Mouse (Mus musculus) ovary, postnatal 10 days (tissue): ENCODE results near the gene Sycp2.
"Not testable (repeated sequence)": the region's sequence is repeated elsewhere in the genome, so short reads cannot be mapped to it uniquely, and the experiment has no call there.

Experiments
- DNase-seq: peaks from one replicate; pipeline ENCODE4 v3.0.0; 2022; ENCODE audit warnings: low spot score

Sycp2 gene

DNA sequence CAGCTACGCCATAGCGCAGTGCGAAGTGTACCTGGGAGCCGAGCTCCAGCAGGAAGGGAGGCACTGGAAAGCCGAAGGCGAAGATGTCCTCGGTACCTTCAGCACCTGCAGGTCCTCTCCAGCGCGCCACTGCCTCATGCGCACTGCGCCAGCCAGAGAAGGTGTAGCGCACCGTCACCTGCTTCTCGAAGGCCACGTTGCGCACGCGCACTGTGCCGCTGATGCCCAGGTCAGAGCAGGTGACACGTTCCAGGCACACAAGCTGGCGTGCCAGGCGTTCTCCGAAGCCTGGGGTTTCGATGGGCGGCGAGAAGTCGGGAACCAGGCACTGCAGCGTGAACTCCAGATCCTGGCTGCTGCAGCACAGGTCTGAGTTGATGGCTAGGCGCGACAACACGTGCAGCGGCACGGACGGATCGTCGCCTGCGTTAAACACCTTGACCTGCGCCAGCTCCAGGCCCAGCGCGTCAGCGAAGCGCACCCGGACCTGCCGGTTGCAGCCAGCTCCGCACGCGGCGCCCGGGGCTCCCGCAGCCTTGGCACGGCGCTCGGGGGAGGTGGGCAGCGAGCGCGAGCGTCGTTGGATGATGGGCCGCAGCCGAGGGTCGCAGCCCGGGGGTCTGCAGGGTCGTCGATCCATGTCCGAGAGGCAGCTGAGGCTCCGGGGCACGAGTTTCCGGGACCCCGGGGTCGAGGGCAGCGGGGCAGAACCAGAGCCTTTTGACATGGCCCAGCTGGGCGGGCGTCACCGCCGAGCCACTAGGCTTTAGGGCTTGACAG is 6.2 kb upstream of the Sycp2 start:
- no peak for DNase-seq

DNA sequence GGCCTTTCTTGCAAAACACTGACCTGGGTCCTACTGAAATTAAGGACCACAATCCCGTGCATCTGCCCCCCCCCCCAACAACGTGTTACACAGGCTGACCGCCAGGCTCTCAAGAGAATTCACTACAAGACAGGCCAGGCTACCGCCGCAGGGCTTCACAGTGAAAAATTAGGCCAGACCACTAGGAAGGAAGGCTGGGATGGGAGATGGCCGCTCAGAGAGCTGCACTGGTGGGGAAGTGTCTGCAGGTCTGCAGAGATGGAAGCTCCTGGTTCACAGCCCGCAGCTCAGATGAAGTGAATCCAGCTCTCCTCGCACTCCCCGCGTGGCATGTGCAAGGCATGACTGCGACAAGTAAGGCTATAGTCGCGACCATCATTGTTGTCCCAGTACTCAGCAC is 5.6 kb upstream of the Sycp2 start:
- DNase-seq: no peak

DNA sequence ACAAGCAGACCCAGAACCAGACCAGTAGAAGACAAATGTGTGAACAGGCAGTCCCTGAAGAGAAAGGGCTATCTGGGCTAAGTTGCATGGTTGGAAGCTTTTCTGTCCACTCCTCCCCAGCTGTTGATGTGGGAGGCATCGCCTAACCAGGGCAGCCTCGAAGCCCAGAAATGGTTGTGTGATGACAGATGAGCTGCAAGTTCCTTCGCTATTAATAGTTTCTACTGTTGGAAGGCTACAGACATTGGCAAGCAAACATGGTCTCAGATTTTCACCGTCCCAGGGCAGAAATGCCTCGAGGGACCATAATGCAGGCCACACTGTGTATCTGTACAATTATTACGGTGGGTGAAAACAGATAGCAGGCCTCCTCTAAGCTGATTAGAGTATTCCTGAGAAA is 5.1 kb upstream of the Sycp2 start:
- no peak for DNase-seq

DNA sequence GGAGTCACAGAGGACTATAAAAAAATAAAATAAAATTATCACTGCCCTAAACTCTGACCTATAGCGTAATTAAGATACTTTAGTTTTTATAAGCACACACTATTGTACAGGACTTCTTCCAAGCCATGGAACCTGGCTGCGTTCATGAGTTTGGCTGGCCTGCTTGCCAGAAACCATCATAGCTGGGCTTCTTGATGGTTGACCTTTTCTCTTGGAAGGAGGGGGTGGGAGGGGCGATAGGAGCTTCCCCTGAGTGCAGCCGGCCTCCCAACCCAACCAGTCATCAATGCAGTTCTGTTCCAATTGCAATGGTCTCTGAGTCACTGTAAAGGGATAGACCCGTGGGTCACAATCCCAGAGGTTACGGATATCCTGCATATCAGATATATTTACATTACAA is 2.8 kb upstream of the Sycp2 start:
- DNase-seq: no peak

DNA sequence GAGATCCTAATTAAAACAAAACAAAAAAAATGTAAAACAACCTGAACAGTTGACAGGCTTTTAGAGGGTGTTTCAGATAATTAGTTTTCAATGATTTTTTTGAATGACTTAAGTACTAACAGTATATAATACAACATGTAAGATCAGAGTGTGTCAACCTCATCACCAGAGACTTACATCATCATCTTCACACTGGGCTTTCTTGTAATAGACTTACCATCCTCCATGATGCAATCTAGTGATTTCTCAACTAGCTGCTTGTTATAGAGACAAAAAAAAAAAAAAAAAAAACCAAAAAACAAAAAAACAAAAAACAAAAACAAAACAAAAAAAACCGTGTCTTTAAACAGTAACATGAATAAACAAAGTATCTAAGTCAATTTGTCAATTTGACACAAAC is 1.5 kb upstream of the Sycp2 start:
- no peak for DNase-seq

DNA sequence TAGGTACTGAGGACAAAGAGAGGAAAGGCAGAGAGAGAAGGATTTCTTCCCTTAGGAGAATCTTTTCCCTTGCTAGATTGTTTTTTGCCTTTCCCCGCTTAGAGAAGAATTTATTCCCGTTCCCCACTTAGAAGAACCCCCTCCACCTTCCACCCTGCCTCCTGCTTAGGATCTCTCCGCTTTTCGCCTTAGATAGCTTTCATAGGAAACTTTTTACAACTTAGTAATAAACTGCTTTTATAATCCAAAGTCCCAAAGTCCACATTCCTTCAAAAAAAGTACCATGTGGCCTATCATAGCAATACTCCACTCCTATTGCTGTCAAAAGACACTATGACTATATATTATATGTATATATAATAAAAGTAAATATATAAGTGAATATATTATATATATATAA is 64.9 kb downstream of the Sycp2 start:
- DNase-seq: no peak

DNA sequence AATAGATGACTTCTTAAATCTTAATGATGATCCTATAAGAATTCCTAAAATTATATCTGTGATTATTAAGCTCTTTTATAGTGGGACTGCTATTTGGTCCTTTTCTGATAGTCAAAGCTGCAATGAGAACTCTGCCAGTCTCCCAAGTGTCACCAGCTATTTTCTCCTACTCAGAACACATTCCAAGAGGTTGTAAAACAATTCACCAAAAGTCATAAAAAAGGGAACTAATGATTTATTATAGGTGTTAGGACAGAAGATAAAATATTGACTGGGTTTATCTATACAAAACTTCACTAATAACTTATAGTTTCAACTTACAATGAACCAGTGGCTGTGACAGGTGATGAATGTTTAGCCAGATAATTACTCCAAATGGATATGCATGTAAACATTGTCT is 65.4 kb downstream of the Sycp2 start:
- DNase-seq: not testable (repeated sequence)

DNA sequence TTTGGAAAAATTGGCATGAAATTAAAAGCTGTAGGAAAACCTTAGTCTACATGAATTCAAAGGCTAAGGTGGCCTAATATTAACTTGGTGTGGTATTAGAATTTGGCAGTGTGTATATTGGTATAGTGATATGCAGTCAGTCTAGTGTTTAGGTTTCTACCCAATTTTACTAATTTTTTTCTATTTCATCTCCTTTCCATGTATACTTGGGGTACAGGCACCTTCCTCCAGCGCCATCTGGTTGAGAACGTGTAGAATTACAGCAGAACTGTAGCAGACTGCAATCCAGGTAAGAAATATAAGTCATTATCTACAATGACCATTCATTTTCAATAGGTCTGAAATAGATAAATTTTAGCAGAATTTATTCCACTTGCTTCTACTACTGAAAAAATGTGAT is 68.4 kb downstream of the Sycp2 start:
- no peak for DNase-seq

DNA sequence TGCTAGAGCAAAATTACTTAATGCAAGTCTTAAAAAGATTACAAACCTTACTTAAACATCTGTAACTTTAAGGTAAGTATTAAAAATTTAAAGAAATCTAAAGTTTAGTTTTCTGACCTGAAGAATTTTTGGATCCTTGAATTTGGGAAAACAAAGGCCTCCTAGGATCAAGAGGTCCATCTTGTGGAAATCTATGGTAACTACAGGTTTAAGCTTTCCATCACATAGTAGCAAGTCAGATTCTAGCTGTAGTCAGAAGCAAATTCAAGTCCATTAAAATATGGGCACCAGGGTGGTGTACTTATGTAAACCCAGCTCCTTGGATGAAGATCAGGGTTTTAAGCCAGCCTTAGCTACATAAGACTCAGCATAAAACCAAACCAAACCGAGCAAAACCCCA is 69.6 kb downstream of the Sycp2 start:
- no peak for DNase-seq

DNA sequence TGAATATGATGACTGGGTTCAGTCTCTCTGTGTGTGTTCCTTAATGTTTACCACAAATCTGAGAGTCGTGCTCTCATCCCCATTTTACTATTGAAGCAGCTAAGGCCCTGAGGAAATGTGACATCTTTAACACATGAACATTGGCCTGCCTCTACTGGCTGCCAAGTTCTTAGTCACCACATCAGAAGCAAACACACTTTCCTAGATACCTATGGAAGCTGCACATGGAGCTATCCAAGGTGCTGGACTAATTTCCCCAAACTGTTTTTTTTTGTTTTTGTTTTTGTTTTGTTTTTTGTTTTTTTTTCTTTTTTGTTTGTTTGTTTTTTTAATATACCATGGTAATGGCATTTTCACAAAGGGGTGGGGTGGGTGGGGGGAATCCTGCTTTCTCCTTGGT is 77.5 kb downstream of the Sycp2 start:
- no peak for DNase-seq

DNA sequence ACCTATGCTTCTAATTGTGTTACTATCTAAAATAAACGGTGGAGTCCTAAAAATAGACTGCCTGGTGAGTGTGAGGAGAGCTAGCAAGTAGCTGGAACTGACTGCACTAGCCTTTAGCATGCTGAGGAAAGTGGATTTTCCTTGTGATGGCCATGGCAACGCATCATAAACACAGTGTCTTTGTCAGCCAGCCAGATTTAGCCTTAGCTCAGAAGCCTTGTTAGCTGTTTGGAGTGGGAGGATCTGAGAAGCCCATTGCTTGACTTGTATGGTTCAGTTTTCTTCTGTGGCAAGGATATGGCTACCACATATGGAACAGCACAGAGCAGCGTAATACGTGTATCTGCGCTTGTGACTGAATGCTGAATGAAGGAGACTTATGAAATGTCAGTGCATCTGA is 77.9 kb downstream of the Sycp2 start:
- no peak for DNase-seq

DNA sequence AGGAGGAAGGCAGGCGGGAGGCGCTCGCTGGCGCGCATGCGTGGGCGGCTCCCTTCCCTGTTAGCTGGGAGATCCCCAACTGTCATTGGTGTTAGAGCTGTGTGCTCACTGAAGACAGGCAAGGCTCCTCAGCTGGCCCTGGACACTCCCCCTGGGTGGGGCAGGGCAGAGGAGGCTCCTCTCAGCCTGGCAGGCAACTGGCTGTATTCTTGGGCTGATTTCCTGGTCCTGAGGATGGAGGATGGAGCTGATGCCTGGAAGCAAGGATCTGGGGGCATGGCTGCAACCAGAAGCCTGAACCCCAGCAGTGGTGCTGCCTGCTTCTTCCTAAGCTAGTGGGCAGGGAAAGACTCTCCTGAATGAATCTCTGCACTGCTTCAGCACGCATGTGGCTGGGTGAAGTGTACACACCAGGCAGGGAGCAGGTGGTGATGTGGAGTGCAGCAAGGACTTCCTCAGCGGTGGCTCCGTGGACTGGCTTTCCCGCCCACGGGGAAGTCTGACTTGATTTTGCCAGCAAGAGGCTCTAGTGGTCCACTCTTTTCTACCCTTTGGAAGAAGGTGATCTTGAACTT is 79.9 kb downstream of the Sycp2 start:
- DNase-seq: no peak

DNA sequence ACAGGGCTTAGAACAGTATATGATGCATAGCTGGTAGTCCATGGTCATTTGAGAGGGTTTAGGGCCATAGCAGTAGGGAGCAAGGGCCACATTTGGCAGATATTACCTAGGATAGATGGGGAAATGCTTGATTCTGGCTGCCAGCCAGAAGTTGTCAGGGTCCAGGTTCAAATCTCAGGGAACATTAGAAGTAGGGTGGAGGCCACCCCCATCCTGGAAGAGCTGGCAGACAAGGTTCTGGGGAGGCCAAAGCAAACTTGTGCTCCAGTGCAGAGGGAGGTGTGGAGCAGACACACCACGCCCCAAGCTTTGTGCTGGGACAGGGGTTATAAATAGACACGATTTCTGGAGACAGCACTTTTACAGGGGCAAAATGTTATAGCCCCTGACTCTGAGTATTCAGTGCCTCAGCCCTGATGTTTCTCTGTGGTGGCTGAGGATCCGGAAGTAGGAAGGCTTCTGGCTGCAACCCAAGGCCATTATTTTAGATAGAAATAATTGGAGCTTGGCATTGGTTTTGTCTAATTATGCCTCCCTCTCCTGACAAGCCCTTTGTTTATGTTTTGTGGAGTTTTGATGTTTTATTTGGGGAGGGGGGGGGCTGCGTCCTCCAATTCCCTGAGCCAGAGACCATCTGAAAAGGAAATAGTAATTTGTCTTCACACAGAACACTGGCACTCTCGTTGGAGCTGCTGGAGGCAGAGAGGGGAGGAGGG is 80.6 kb downstream of the Sycp2 start:
- DNase-seq: no peak

DNA sequence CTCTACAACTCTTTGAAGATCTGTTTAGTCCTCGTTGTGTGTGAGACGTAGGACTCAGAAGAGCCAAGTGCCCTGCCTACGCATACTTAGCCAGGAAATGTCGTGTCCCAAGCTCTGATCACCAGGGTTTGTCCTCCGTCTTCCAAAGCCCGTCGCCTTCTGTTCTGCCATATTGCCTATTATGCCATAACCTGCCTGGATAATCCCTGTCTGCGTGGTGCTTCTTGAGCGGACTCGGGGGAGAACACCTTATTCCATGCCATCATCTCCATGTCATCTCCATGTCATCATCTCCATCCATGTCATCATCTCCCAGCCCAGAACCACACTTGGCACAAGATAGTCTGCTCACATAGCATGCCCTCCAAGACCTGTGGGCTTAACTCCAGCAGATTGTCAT is 81.4 kb downstream of the Sycp2 start:
- no peak for DNase-seq

DNA sequence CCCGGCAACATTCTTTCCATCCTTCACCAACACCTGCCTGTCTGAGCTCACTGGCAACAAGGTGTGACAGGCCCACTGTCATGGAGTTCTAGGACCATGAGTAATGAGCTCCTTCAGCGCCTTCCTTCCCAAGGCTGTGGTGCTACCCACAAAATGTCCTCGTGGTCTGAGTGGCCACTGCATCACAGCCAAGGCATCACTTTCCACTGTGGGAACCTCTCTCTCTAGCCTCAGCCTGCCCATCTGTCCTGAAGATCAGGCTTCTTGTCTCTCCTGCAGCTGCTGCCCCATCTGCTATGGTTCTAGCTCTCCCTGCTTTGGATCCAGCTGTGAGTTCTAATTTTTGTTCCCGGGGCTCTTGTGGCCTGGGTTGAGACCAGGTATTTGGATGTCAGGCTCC is 82.7 kb downstream of the Sycp2 start:
- DNase-seq: no peak

DNA sequence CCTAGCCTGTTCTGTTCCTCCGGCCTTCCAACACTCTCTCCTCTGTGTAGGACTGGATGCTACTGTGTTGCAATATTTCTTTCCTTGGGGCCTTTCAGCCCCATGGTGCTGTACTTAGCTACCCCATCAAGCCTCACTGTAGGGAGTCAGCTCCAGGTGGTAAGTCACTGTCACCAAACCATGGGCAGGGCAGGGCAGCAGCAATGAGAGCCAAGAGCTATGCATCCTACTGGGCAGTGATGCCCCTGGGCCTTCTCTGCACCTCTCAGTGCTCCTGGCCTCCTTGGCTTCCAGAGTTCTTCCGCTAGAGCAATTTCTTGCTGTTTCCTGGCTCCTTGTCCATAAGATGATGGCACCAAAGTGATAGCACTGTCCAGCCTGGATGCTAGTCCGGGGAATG is 83.1 kb downstream of the Sycp2 start:
- no peak for DNase-seq

DNA sequence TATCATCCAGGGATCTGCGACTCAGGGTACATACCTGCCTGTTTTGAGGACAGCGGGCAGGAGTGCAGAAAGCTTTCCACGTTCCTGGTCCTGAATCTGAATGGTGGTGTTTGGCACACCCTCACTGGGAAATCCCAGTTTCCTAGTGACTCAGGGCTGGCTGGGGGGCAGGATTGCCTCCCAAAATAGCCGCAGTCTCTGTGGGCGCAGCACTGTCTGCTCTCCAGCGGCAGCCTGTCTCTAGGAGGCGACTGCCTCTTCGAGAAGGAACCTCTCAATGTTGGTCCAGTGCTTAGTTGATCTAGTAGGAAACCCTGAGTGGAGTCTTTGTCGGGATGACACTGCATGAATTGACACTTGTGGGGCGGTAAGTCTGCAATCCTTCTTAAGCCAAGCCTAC is 86.2 kb downstream of the Sycp2 start:
- DNase-seq: no peak

DNA sequence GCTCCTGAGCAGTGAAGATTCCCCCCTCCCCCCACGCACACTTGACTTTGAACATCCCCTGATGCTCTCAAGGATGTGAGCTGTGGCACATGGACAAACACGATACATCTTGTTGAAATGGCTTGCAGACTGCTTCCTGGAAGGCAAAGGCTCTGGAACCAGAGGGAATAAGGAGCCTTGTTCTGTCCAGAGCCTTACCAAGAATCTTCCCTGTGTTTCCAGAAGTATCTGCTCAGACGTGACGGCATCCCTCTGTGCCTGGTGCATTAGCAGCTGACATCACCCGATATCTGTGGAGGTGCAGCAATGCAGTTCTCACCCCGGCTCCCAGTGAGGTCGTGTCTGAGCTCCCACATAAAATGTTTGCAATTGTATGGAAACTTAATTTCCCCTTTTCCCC is 87.7 kb downstream of the Sycp2 start:
- DNase-seq: no peak

DNA sequence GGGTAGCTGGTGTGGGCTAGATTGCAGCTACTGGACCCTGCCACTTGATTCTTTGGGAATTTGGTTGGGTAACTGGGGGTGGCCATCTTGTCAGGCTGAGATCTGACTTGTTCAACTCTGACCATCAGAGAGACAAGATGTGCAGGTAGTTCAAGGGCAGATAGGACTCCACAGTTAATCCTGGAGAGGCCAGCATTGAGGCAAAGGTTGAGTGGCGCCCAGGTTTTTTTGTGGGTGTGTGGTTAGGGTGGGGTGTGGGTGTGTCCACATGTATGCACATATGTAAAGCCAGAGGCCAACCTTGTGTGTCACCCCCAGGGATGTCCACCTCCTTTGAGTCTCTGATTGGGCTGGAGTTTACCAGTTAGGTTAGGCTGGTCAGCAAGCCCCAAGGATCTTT is 91.2 kb downstream of the Sycp2 start:
- no peak for DNase-seq

DNA sequence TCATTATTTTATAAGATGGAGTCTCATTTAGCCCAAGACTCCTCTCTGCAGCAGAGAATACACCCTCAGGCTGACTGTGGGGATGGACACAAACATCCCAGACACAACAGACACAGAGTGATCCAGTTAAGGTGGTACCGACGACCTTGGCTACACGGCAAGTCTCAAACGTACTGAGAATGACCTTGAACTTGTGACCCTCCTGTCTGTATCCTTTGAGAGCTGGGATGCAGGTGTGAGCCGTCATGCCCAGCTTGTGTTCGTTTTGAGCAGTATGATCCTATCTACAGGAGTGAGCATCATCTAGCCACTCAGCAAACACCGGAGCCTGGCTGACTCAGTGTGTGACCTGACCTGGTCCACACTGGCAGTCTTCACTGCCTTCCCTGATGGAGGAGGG is 93.9 kb downstream of the Sycp2 start:
- no peak for DNase-seq

DNA sequence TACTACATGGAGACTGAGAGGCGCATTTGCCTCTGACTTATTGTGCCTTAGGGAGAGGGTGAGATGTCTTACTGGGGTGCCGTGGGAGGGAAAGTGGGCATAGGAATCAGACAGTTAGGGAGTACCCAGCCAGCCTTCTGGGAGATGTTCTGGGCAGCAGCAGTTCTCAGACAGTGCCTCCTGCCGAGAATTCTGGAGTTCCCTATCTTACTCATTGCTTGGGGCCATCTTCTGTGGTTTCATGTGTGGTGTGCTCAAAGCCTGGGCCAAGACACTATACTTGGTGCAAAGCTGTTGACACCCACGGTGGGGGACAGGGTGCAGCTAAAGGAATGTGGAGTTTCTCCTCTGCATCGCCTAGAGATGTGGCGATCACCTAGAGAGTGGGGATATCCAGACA is 102.8 kb downstream of the Sycp2 start:
- no peak for DNase-seq

DNA sequence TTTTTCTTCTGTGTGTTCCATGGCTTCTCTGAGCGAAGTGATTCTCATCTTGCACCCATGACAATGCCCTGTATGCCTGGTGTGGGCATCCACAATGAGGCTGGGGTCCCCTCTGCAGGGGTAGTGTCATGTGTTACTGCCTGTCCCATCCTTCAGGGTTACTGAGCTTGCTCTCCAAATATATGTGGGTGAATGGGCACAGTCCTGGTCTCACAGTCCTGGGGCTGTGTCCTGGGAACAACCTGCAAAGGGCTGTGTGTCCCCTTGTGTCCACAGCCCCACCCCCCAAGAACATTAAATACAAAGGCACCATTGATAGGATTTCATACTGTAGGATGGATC is 103.3 kb downstream of the Sycp2 start:
- no peak for DNase-seq

DNA sequence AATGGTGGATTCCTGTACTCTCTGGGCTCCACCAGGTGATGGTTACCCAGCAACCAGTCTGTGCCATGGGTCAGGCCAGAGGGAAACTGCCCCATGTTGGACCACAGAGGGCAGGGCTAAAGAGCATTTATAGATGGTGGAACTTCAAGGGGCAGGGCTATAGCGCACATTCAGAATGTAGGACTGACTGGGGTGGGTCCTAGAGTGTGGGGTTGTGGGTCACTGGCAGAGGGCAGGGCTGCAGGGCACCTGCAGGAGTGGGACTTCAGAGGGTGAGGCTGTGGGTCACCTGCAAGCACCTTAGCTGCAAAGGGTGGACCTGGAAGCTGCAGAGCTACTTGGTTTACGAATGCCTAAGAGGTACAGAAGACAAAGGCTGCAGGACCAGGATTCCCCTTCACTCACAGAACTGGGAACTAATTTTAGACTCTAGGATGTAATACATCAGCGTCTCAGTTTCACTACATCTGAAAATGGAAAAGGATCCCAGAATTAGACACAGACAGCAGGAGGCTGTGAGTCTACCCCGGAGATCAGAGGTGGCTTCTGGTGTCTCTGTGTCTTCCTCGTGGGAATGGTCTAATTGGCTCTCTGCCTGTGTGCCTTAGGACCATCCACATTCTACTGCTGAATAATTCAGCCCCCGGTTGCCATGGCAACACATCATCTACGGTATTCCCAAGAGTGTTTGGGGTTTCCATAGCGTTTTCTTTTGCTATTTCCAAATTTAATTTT is 103.9 kb downstream of the Sycp2 start:
- no peak for DNase-seq
